Mouse (Mus musculus) stomach, postnatal 0 days (tissue): ENCODE results near the gene Ipmk. TPM values are rescaled to one million over a fixed set of nuclear protein-coding genes. Genes with fewer than 3 reads are reported as not detected.

Source experiments
- ATAC-seq: fragments of 200-750 bp; cut with Nextera tagmentation; 2 replicates; pipeline ENCODE4 v1.8.0; 2017; ENCODE audit not compliant: low FRiP score, low TSS enrichment
- DNase-seq: peaks from one replicate; pipeline ENCODE4 v3.0.0-alpha.2; 2016; ENCODE audit warnings: low spot score
- H3K27ac ChIP-seq: fragments of 300-500 bp; sonication (generic); replicated peaks from 2 replicates; pipeline ENCODE4 v1.5.1; 2014; ENCODE audit warnings: mild to moderate bottlenecking, control low read depth
- H3K27me3 ChIP-seq: fragments of 300-500 bp; sonication (generic); 2 replicates; pipeline ENCODE4 v1.6.1; 2014; ENCODE audit warnings: low read length; ENCODE audit not compliant: control insufficient read depth, insufficient read depth
- H3K36me3 ChIP-seq: fragments of 300-500 bp; sonication (generic); 2 replicates; pipeline ENCODE4 v1.6.1; 2014; ENCODE audit warnings: low read length, mixed read lengths; ENCODE audit not compliant: control insufficient read depth, insufficient read depth
- H3K4me1 ChIP-seq: fragments of 300-500 bp; sonication (generic); replicated peaks from 2 replicates; pipeline ENCODE4 v1.6.1; 2014; ENCODE audit warnings: antibody characterized with exemption; ENCODE audit not compliant: control insufficient read depth, insufficient read depth
- H3K4me2 ChIP-seq: fragments of 300-500 bp; sonication (generic); replicated peaks from 2 replicates; pipeline ENCODE4 v1.6.1; 2014; ENCODE audit warnings: low read depth, mild to moderate bottlenecking, control low read depth, moderate library complexity
- H3K4me3 ChIP-seq: fragments of 300-500 bp; sonication (generic); 2 replicates; pipeline ENCODE4 v1.5.1; 2014; ENCODE audit warnings: low read depth, low read length, control low read depth
- H3K9ac ChIP-seq: fragments of 300-500 bp; sonication (generic); 2 replicates; pipeline ENCODE4 v1.6.1; 2014; ENCODE audit warnings: mild to moderate bottlenecking, low read length, control low read depth, mixed read lengths
- H3K9me3 ChIP-seq: fragments of 300-500 bp; sonication (generic); 2 replicates; pipeline ENCODE4 v1.6.1; 2016; ENCODE audit warnings: low read length; ENCODE audit not compliant: control insufficient read depth
- CTCF ChIP-seq: IDR thresholded peaks from 2 replicates; pipeline ENCODE4 v1.5.1; 2016; ENCODE audit warnings: antibody characterized with exemption, low read depth, mild to moderate bottlenecking, moderate library complexity
- EP300 ChIP-seq: optimal IDR thresholded peaks from 2 replicates; pipeline ENCODE3; 2016; ENCODE audit warnings: antibody characterized with exemption
- WGBS: fragments of 180-500 bp; shearing (Covaris S2); extraction: QIAGEN DNeasy Blood & Tissue Kit; methylation state at CpG from one replicate; pipeline ENCODE4 v1.1.7; 2014; 5-methylcytosine and 5-hydroxymethylcytosine counted together
- polyA plus RNA-seq: library from polyadenylated mRNA; unstranded; fragments of >200 nt; fragmentation: Nextera tagmentation; extraction: Ambion mirVana; gene quantifications from 2 replicates; pipeline ENCODE4 v1.2.1, GENCODE M21; 2015

The Ipmk gene
- polyA plus RNA-seq, 1 experiment from 2014 or later, result 9.0 TPM

- H3K27me3 ChIP-seq, result no peaks in the 10 kb centered on the region
- TF ChIP-seq EP300, result no peak
- no peak for TF ChIP-seq CTCF
- H3K4me2 ChIP-seq, result no peak overlapping the region
- no peaks in the 10 kb centered on the region for H3K9me3 ChIP-seq
- WGBS, result 84% methylated on average over 13 of the region's 13 CpGs
- H3K36me3 ChIP-seq, result no peaks in the 10 kb centered on the region
- no peaks in the 10 kb centered on the region for H3K4me1 ChIP-seq
- DNase-seq (no peak), ATAC-seq (no peak)
- no peak overlapping the region for H3K4me3 ChIP-seq
- no peak overlapping the region for H3K27ac ChIP-seq
- H3K9ac ChIP-seq, result no peak overlapping the region
Observed at GRCm38 (mm10) chr10:71473590-71473989, 126.0 kb downstream of the Ipmk start.

- H3K9ac ChIP-seq, result no peak overlapping the region
- TF ChIP-seq EP300 (no peak), CTCF (no peak)
- DNase-seq (no peak), ATAC-seq (no peak)
- 64% methylated on average over 8 of the region's 8 CpGs for WGBS
- no peaks in the 10 kb centered on the region for H3K4me1 ChIP-seq
- no peak overlapping the region for H3K4me3 ChIP-seq
- no peaks in the 10 kb centered on the region for H3K9me3 ChIP-seq
- no peak overlapping the region for H3K27ac ChIP-seq
- H3K4me2 ChIP-seq, result no peak overlapping the region
- H3K36me3 ChIP-seq, result no peaks in the 10 kb centered on the region
- no peaks in the 10 kb centered on the region for H3K27me3 ChIP-seq
Observed at GRCm38 (mm10) chr10:71476471-71477080, 129.0 kb downstream of the Ipmk start.

GRCm38 (mm10) chr10:71477147-71477546, 129.6 kb downstream of the Ipmk start:
- no peaks in the 10 kb centered on the region for H3K4me1 ChIP-seq
- WGBS, result 57% methylated on average over 4 of the region's 4 CpGs
- TF ChIP-seq EP300 (no peak), CTCF (no peak)

GRCm38 (mm10) chr10:71479700-71480325, 132.2 kb downstream of the Ipmk start:
- Histone ChIP-seq H3K9ac (no peak overlapping the region), H3K4me3 (no peak overlapping the region), H3K27me3 (no peaks in the 10 kb centered on the region), H3K4me2 (no peak overlapping the region), H3K4me1 (no peaks in the 10 kb centered on the region), H3K36me3 (no peaks in the 10 kb centered on the region), H3K9me3 (no peaks in the 10 kb centered on the region), H3K27ac (no peak overlapping the region)
- DNase-seq, result peak; percentile 72
- 10% methylated on average over 8 of the region's 8 CpGs for WGBS
- TF ChIP-seq EP300 (no peak), CTCF (peak; percentile 95)
- ATAC-seq, result no peak

More at GRCm38 (mm10) chr10:71477147-71477546, 129.6 kb downstream of the Ipmk start:
- H3K36me3 ChIP-seq, result no peaks in the 10 kb centered on the region
- H3K4me2 ChIP-seq, result no peak overlapping the region
- no peaks in the 10 kb centered on the region for H3K9me3 ChIP-seq
- H3K27me3 ChIP-seq, result no peaks in the 10 kb centered on the region
- H3K27ac ChIP-seq, result no peak overlapping the region
- no peak for ATAC-seq
- no peak overlapping the region for H3K4me3 ChIP-seq
- no peak for DNase-seq
- no peak overlapping the region for H3K9ac ChIP-seq

Other genes with a start within 250 kb of the Ipmk start
- gene Bicc1, start 188.1 kb upstream of the Ipmk start, polyA plus RNA-seq, result 9.6 and 9.8 TPM in 2 replicates
- 33.2 and 35.2 TPM in 2 replicates for gene Tfam, start 109.5 kb upstream of the Ipmk start, polyA plus RNA-seq
- 25.6 and 30.7 TPM in 2 replicates for gene Ube2d1, start 62.5 kb upstream of the Ipmk start, polyA plus RNA-seq
- gene Cisd1, start 2.8 kb upstream of the Ipmk start, polyA plus RNA-seq, result 143 and 147 TPM in 2 replicates